Mouse (Mus musculus) ES-Bruce4 (cell line): Measurements from ENCODE around the gene Ppp6r2.

Experiments
- CTCF ChIP-seq: IDR thresholded peaks from one replicate; pipeline ENCODE4 v1.8.1; 2011; ENCODE audit warnings: low read depth, low read length
- EP300 ChIP-seq: IDR thresholded peaks from 2 replicates; pipeline ENCODE4 v1.6.1; 2011; ENCODE audit warnings: low read depth, low read length; ENCODE audit not compliant: insufficient read depth
- POLR2A ChIP-seq: IDR thresholded peaks from one replicate; pipeline ENCODE4 v1.8.1; 2011; ENCODE audit warnings: low read length; ENCODE audit not compliant: insufficient read depth

GRCm38 (mm10) chr15:89291521-89291920, 80.2 kb downstream of the Ppp6r2 start:
- TF ChIP-seq EP300 (no peak), CTCF (no peak), POLR2A (no peak)
